Mouse (Mus musculus) monocyte, adult 2 months (primary cell): Measurements from ENCODE around the gene Aox3.

Experiments
- DNase-seq, 2 experiments: peaks; one replicate each; pipeline ENCODE4 v3.0.0; 2022; ENCODE audit warnings: low spot score in 2 of 2, low read depth in 1 of 2

Gene Aox3

DNA sequence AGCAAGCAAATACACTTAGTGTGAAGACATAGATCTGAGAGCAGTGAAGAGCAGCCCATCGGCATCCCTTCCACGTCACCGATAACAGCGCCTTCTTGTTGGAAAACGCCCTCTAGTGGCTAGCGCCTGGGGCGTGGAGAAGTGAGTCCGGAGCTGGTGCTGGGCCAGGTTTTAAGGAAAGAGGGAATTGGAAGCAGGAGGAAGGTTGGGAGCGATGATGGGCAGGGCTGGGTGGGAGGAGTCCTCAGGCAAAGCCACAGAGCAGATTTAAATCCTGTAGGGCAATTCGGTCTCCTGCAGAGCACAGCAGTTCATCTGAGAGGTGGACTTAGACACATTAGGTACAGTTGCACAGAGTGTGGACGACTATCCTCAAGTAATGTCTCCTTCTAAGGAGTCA is at the start of gene Aox3:
Aox3 (plus strand) TSS at position 251 of the 400 bp plus-strand sequence.
- peak in 1 of 2 experiments; percentile 8 for DNase-seq

DNA sequence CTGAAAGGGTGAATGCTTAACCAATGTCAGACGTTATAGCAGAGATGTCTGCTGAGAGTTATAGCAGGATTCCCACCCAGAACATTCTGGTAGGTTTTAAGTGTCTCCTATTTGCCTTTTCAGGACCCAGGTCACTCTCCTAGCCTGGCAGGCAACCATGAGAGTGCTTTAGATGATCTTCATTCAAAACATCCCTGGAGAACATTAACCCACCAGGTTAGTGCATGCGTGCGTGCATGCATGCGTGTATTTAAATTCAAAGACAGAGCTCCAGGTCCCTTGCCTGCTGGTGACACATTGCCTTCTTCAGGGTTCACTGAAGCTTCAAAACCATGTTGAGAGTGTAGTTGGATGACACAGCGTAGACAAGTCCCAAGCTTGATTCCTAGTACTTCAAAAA is 47.8 kb upstream of the Aox3 start:
- no peak for DNase-seq

DNA sequence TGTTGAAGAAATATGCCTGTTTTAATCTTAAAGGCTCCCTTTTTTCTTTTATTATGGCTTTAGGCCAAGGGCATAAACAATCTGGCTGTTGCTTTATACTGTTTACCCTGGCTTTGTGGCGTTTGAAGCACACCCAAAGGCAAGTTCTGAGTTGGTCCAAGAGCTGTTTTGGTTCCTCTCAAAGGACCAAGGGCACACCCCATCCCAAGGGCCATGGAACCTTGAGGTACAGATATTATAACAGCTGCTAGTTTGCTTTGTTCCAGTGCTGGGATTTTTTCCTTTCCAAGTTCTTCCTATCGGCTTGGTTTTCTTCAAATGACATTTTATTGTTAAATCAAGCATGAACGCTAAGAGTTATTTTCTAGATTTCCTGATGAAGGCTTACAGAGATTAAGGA is 47.3 kb upstream of the Aox3 start:
- no peak for DNase-seq

DNA sequence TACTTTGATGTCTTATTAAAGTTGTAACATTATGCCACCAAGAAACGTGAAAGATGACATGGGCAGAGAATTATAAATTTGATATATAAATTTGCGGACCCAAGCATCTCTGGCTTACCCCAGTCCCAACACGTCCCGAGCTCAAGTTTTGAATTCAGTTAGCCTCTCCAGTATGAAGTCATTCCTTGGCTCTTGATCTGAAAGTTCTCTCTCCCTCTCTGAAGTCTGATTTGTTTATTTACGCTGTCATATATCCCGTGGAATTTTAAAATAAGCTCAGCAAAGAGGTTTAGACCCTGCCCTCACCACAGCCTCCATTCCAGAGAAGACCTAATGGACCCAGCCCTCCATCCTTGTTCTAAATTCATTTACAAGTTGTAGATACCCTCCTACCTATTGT is 43.7 kb upstream of the Aox3 start:
- no peak for DNase-seq

DNA sequence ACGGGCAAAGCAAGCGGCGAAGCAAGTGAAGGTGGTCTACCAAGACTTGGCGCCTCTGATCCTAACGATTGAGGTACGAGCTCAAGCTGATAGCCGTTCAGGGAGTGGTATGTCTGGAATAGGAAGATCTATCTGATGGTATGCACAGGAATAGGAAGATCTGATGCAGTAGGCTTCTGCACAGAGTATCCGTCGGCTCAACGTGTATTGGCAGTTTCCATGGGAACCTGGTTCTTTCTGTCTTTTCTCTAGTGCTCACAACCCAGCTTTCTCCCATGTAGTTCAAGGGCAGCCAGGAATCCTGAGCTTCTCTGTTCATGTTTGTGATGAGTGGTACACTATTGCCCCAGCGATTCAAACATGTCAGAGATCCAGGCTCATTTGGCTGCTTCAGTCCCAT is 42.8 kb upstream of the Aox3 start:
- no peak for DNase-seq

DNA sequence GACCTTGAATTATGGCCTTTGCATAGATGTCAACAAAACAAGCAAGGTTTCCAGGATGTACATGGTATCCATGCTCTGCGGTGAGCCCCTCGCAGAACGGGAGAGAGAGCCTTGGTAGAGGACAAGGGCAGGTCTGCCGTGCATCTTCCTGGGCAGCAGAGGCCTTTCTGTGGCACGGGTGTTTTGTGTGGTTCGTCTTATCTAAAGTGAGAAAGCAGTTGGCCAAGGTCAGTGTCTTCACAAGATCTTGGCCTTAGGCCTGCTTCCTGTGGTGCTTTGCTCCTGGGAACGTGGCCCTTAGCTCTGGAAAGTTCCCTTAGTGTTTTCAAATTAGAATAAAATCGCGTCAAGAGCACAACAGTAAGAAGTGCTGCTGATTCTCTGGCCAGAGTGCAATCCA is 41.9 kb upstream of the Aox3 start:
- DNase-seq: no peak

DNA sequence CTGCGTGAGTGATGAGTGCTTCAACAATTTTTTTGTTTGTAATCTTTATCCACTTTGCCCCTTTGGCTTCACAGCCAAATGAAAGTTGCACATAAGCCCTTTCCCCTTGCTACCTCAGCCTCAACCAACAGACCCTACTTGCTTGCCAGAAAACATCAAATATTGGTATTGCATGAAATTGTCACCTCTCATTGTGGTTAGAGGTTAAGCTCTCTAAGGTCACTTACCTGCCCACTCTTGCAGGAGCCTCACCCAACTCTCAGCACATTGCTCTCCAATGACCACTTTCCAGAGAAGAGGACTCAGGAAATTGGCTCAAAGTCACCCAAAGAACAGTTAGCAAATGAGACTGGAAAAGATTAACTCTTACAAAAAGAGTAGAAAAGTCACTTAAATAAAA is 41.4 kb upstream of the Aox3 start:
- no peak for DNase-seq

DNA sequence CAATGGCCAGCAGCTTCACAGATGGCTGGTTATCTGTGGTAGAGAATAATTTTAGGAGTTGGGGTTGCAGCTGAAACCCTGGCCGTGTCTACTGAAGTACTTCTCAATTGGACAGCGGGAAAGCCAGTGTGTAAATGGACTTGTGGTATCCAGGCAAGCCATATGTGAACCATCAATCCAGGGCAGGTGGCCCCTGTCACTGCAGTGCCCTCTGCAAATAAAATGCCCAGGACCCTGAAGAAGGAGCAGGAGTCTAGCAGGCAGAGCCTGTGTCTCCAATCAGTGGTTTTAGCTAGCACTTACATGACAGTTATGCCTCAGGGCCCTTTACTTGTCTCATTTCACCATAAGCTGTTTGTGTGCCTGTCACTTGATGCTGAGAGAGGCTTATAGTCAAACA is 40.5 kb upstream of the Aox3 start:
- no peak for DNase-seq

DNA sequence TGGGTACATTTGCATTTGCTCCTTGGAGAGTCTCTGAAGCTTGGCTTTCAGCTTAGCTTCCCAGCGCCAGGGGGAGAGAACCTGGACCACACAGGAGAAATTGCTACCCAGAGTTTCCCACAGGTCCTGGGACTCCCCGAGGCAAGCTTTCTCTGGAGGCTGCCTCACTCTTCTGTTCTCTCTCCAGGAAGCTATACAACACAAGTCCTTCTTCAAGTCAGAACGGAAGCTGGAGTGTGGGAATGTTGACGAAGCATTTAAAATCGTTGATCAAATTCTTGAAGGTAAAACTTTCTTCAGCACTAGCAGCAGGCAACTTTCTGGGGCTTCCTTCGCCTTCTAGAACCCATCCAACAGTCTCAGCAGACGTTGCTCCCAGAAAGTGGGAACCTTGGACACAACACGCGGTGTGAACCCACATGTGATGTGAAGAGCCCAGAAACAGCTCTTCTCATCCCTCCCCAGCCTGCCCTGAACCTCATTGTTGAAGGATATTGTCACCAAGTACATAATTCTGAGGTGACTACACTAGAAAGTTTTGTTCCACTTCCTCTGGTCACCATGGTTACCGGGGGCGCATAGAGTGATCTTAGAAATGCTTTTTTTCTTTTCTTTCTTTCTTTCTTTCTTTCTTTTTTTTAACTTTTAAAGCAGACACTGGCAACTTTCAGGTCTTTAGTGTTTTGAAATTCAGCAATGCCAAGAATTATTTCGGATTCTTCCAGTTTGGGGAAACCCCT is 39.8 kb upstream of the Aox3 start:
- no peak for DNase-seq

DNA sequence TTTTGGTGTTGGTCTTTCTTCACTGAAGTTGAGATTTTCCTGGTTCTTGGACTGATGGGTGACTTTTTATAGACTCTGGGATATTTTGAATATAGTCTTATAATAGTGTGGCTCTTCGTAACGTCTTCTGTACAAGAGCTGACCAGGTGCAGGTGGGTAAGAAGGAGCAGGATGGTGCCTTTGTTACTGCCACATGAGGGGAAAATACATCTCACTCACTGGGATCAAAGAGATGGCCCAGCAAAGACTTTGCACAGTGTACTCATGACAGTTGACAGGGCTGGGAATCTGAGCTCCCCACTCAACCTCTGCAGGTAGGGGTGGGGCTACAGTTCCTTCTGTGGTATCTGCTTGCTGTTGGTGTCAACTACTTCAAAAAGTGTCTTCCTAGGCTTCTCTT is 38.7 kb upstream of the Aox3 start:
- DNase-seq: no peak

DNA sequence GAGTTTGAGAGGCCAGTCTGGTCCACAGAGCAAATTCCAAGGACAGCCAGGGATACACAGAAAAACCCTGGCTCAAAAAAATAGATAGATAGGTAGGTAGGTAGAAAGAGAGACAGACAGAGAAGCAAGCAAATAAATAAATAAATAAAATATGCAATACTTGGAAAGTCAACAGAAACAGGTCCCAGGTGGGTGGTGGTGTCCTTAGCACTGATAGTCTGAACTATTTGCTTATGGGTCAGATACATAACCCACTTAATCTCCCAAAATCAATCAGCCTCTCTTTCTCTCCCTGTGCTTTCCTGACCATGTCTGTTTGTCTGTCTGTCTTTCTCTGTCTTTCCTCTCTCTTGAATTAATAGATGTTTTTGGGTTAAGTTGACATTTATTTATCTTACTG is 35.0 kb upstream of the Aox3 start:
- no peak for DNase-seq

DNA sequence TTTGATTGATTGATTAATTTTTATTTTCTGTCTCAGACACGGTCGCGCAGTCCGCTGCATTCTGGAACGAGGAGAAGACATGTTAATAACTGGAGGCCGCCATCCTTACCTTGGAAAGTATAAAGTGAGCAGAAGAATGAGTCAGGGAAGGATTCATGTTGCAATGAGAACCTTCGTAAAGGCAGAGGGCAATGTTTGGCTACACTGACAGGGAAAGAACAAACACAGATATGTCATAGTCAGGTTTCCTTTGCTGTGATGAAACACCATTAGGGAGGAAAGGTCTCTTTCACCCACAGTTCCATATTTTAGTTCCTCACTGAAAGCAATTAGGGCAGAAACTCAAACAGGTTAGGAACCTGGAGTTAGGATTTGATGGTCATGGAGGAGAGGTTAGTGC is 34.5 kb upstream of the Aox3 start:
- no peak for DNase-seq

DNA sequence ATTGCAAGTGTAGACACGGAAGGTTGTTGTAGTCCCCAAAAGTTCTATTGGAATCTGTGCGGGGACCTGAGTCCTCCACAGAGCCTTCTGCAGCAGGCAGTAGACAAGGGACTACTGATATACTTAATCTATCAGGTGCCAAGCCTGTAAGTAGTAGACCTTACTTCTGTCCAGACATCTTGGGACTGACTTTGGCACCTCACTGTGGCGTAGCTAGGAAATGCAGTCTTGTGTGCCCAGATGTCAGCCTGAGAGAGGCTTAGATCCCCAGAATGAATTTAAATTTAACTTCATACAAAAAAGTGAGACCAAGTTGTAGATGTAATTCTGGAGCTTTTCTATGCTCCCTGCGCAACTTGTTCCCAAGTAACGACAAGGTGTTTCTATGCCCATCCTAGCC is 33.2 kb upstream of the Aox3 start:
- DNase-seq: no peak

DNA sequence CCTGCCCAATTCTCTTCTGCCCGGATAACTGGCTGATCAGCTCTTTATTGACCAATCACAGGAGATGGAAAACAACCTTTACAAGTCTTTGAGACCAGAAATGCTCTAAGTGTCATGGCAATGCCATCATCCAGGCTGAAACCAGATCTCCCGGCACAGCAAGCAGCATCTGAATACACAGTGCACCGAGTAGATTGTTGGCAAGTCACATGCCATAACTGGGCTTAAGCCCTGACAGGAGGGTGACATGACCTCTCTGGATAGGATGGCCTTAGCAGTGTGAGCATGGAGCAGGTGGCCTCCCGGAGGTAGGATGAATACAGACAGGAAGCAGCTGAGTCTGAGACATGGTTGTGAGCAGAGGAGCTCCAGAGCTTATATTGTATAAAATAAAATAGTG is 32.5 kb upstream of the Aox3 start:
- DNase-seq: no peak

DNA sequence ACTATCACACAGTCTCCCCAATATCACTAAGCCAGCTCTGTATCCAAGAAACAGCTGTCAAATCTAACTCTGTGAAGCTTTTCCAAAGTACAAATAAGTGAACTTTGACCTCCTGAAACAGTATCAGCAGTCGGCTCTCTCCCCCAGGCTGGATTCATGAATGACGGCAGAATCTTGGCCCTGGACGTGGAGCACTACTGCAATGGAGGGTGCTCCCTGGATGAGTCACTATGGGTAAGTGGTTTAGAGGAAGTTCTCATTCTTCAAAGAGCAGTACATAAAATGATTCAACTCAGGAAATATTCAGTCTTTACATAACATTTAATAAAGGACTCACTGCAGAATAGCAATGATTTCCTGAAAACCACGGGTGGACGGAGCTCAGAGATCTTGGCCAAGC is 31.6 kb upstream of the Aox3 start:
- DNase-seq: no peak

DNA sequence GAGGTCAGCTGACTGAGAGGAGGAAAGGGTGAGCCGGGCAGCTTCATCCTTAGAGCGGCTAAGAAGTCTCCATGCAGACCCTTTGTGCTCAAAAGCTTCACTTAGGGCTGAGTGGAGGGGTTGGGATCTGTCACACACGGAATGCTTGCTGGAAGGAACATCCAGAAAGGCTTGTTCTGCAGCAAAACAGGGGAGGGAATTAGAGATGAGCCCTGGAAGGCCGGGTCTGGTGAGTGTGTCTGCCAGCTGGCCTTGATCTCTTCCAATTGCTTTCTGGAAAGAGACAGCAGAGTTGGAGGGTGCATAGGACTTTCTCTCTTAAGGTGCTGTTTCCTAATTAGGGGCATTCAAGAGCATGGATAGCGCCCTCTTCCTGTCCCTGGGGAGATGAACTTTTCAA is 23.6 kb upstream of the Aox3 start:
- no peak for DNase-seq

DNA sequence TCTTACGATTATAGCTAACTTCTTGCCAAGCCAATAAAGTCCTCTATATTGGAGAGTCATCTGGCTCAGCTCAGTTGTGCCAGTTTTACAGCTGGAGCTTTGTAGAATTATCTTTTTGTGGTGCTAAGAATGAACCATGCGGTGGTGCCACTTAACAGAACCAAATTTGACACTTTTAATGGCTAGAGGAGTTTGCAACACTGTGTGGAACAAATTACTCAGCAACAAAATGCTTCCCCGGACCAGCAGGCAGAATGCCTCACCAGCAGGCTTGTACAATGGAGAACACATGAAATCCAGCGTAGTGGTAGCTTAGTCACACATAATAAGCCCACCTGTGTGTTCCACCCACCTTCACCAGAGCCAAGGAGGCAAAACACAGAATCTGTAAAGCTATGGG is 22.7 kb upstream of the Aox3 start:
- no peak for DNase-seq

DNA sequence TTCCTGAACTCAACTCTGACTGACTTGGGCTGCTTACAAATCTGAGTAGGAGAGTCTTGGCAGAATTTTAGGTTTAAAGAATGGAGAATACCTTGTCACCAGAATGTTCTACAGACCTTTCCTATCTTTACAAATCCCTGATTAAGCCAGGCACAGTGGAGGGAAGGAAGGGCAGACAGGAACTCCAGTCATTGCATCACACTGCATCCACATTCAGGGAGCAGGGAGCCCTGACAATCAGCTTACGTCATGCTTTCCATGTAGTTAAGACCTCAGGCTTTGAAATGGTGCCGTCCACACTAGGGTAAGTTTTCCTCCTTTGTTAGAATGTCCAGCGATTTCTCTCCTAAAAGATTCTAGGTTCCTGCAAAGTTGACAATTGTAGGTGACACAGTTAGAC is 21.7 kb upstream of the Aox3 start:
- DNase-seq: no peak

DNA sequence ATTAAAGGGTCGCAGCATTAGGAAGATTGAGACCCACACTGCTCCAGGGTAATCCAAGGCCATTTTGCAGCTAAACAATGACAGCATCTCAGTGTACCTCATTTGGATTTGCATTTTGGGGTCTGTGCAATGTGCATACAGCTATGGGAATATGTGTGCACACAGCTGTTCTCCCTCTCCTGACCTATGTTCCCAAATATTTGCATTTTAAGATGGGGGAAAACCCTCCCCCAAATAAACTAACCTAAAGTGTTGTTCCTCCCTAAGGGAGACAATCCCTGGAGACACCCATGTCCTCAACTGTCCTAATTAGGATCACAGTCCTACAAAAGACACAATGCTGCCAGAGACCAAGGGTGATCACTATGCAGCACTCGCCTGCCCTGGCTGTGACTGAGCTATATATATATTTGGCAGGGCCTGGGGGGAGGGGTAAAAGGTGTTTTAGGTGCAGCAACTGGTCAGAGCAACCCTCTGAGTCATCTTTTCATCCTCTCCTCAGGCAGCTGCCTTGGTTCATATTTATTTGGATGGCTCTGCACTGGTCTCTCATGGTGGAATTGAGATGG is 20.9 kb upstream of the Aox3 start:
- DNase-seq: no peak

DNA sequence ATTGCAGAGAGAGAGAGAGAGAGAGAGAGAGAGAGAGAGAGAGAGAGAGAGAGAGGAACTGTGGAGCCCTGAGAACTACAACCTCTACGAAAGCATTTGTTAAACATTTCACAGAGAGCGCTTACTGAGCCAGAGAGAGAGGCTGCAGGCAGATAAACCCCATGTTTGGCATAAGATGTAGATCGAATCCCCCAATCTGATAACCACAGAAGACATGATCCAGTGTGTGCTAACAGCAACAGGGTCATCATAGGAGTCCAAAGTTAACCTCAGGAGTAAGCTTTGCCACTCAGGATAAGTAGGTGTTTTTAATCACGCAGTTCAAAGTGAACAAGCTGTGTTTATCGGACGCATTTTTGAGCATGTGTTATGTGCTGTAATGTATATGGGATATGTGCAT is 15.6 kb upstream of the Aox3 start:
- no peak for DNase-seq

DNA sequence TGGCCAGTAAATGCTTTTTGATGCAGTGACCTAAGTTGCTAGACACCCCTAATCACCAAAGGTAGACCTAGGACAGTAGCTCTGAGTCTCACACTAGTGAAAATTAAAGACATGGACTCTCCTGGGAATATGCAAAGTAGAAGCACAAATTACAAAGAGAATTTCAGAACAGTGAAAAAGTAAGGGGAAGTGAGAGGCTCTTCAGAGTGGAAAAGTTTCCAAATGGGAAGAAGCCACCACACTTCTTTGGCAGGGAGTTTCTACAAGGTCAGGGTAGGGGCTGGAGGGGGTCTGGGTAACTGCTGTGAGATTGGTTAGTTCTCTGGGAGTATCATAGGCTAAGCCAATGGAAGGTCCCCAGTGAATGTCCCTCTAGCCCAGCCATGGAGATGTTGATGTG is 13.8 kb upstream of the Aox3 start:
- no peak for DNase-seq

DNA sequence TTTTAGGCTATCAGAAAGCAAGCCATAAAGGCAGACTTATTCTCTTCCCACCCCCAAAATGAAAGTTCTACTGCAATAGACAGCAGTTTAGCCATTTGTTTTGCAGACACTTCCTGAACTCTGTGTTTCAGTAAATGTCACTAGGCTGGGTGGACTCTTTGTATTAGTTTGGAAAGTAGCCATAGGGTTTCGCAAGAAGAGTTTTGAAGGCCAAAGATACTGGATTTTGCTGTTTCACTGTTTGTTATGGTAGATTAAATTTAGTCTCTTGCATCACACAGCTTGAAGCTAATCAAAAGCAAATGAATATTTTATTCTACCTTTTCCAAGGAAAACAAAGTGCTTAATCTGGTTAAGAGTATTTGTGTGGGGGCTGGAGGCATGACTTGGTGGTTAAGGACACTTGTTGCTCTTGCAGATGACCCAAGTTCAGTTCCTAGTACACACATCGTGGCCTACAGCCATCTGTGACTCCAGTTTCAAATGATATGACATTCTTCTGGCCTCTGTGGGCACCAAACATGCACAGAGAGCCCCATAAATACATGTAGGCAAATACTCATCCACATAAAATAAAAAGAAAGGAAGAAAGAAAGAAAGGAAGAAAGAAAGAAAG is 11.3 kb upstream of the Aox3 start:
- no peak for DNase-seq

DNA sequence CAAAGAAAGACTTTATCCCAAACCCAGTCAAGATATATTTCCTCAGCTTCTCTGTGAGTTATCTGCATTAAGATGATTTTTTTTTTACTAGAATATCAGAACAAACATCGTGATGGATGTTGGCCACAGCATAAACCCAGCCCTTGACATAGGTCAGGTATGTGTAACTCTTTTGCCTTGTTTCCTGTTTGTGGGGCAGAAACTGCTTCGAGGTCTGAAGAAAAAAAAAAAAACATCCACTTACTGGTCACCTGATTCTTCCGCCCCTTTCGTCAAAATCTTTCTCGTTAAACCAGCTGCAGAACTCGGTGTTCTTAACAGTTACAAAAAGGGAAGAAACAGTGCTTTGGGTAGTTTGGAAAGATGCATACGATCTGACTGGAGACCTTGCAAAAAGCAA is 10.4 kb upstream of the Aox3 start:
- DNase-seq: no peak
